Comparison of ENCODE assay signal across 8 mouse cellular contexts in the genomic region with DNA sequence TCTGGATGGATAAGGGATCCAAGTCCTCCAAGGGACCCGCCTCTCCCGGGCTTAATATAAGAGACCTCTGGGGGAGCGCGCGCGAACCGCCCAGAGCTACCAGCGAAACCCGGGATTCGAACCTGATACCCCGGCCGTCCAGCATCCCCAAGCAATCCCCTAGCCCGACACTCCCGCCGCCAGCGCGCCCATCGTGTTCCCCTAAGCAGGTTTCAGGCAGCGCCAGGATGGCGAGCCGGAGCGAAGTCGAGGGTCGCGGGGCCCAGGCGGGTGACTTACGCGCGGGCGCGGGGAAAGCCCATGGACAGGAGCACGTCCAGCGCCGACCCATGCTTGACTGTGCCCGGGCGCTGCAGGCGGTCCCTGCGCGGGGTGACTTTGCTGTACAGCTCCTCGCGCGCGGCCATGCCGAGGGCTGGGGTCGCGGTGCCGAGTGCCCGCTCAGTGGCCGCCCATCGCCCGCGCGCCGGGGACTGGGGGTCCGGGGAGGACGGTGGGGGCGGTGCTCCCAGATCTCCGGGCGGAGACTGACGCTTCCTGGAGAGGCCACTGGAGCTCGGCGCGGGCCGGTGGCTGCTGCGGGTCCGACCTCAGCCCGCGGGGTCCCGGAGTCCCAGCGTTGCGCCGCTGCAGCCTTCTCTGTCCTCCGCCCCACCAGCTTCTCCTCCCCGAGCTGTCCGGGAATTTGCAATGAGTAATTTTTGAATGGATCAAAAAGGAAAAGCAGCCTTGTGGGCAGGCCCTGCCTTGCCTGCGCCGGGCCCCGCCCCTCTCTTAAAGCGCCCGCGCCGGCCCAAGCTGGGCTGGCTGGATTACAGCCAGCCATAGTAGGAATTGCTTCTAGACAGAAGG. TPM values are rescaled to one million over a fixed set of nuclear protein-coding genes. Genes with fewer than 3 reads are reported as not detected.
DNase-seq lines count a peak whose midpoint lies in the region; ATAC-seq and TF ChIP-seq lines count a peak whose summit lies in the region.

No protein-coding gene starts in this region.

- ATAC-seq in embryonic facial prominence, embryonic 13.5 days (ENCODE audit: insufficient number of reproducible peaks, insufficient read depth, low FRiP score, low TSS enrichment, low read depth), result peak; percentile 76
- ATAC-seq in limb, embryonic 13.5 days (ENCODE audit: low FRiP score, low read depth), result peak; percentile 87
- peak; percentile 87 for ATAC-seq in midbrain, embryonic 14.5 days (ENCODE audit: low FRiP score, low TSS enrichment)

- peaks cover 31% of the 10 kb centered on the region for H3K4me1 ChIP-seq in embryonic facial prominence, embryonic 13.5 days
- peaks cover 6% of the 10 kb centered on the region for H3K4me1 ChIP-seq in heart, adult 2 months (ENCODE audit: control insufficient read depth, insufficient read depth, low read length)
- H3K4me1 ChIP-seq in kidney, adult 2 months (ENCODE audit: control insufficient read depth, insufficient read depth, low read length), result peaks cover 10% of the 10 kb centered on the region; the same call in 1 of the 2 replicates
- peaks cover 32% of the 10 kb centered on the region for H3K4me1 ChIP-seq in limb, embryonic 13.5 days
- peaks cover 16% of the 10 kb centered on the region; the same call in 1 of the 2 replicates for H3K4me1 ChIP-seq in midbrain, embryonic 14.5 days (ENCODE audit: control insufficient read depth, insufficient read depth, low read length)
- peaks cover 20% of the 10 kb centered on the region; the same call in 1 of the 2 replicates for H3K4me1 ChIP-seq in spleen, adult 2 months (ENCODE audit: control insufficient read depth, insufficient read depth, insufficient read length)

- H3K4me2 ChIP-seq in embryonic facial prominence, embryonic 13.5 days, result peak overlapping the region; percentile 93
- H3K4me2 ChIP-seq in limb, embryonic 13.5 days (replicated peaks), result peak overlapping the region; percentile 93
- peak overlapping the region; percentile 78 for H3K4me2 ChIP-seq in midbrain, embryonic 14.5 days (ENCODE audit: low read length)

- peak; percentile 61 for TF ChIP-seq POLR2A in heart, adult 2 months (IDR thresholded peaks at IDR 0.05; ENCODE audit: insufficient read depth, low read depth, low read length)
- no peak for TF ChIP-seq POLR2A in kidney, adult 2 months (IDR thresholded peaks at IDR 0.05; ENCODE audit: low read depth, low read length)
- TF ChIP-seq POLR2A in spleen, adult 2 months (IDR thresholded peaks at IDR 0.05; ENCODE audit: low read depth, low read length), result no peak

- peak; percentile 61 to 62 for DNase-seq in urinary bladder, adult 18-20 months (ENCODE audit: low spot score in 2 of 2)
- no peak for DNase-seq in urinary bladder, postnatal 10 days (ENCODE audit: low spot score)
- peak; percentile 85 to 87 for DNase-seq in heart, adult 2 months
- DNase-seq in kidney, adult 2 months, result peak; percentile 90
- peak; percentile 92 for DNase-seq in midbrain, embryonic 14.5 days
- peak in 1 of 2 experiments; percentile 46 for DNase-seq in spleen, adult 2 months (ENCODE audit: low read depth in 1 of 2, low spot score in 2 of 2)

- no peaks in the 10 kb centered on the region for H3K79me2 ChIP-seq in heart, adult 2 months (replicated peaks; ENCODE audit: control insufficient read depth, insufficient read depth, low read length)

- peak overlapping the region; percentile 82 for H3K4me3 ChIP-seq in embryonic facial prominence, embryonic 13.5 days
- H3K4me3 ChIP-seq in heart, adult 2 months, result peak overlapping the region; percentile 83
- H3K4me3 ChIP-seq in kidney, adult 2 months (ENCODE audit: insufficient read depth, low read depth, low read length), result peak overlapping the region; percentile 55
- peak overlapping the region; percentile 79 for H3K4me3 ChIP-seq in limb, embryonic 13.5 days
- H3K4me3 ChIP-seq in midbrain, embryonic 14.5 days (replicated peaks; ENCODE audit: low read depth, low read length), result peak overlapping the region; percentile 82
- peak overlapping the region; percentile 91 for H3K4me3 ChIP-seq in spleen, adult 2 months (ENCODE audit: extremely low read depth, insufficient read depth, insufficient read length)

- peak; percentile 32 for TF ChIP-seq CTCF in heart, adult 2 months (IDR thresholded peaks at IDR 0.05)
- TF ChIP-seq CTCF in kidney, adult 2 months (conservative IDR thresholded peaks at IDR 0.05; ENCODE audit: insufficient read depth, insufficient read length, low read depth, low read length), result no peak
- no peak for TF ChIP-seq CTCF in spleen, adult 2 months (IDR thresholded peaks at IDR 0.05; ENCODE audit: extremely low read depth, insufficient read depth, insufficient read length, insufficient replicate concordance)

- H3K27ac ChIP-seq in embryonic facial prominence, embryonic 13.5 days, result peak overlapping the region; percentile 75
- H3K27ac ChIP-seq in heart, adult 2 months, result peak overlapping the region; percentile 82
- peak overlapping the region; percentile 52; the same call in 1 of the 2 replicates for H3K27ac ChIP-seq in kidney, adult 2 months (ENCODE audit: insufficient read depth, low read depth, low read length)
- peak overlapping the region; percentile 64; the same call in 1 of the 2 replicates for H3K27ac ChIP-seq in limb, embryonic 13.5 days
- peak overlapping the region; percentile 87 for H3K27ac ChIP-seq in midbrain, embryonic 14.5 days (replicated peaks; ENCODE audit: low read depth, low read length)
- peak overlapping the region; percentile 54 for H3K27ac ChIP-seq in spleen, adult 2 months (ENCODE audit: insufficient read depth, low read length)

- intact Hi-C loops in heart, adult 2 months (cut with DNase I), result loop anchor here (5.0 kb wide), 1 partner anchor 55 kb away; no protein-coding TSS in a partner anchor

- no peaks in the 10 kb centered on the region for H3K36me3 ChIP-seq in embryonic facial prominence, embryonic 13.5 days
- H3K36me3 ChIP-seq in heart, adult 2 months (ENCODE audit: control insufficient read depth, insufficient read depth, low read length), result no peaks in the 10 kb centered on the region
- no peaks in the 10 kb centered on the region for H3K36me3 ChIP-seq in kidney, adult 2 months (ENCODE audit: control insufficient read depth, insufficient read depth, low read length)
- H3K36me3 ChIP-seq in limb, embryonic 13.5 days, result no peaks in the 10 kb centered on the region
- no peaks in the 10 kb centered on the region for H3K36me3 ChIP-seq in midbrain, embryonic 14.5 days (ENCODE audit: control insufficient read depth, insufficient read depth, low read length)
- H3K36me3 ChIP-seq in spleen, adult 2 months (ENCODE audit: control insufficient read depth, insufficient read depth, low read length), result no peaks in the 10 kb centered on the region

- H3K27me3 ChIP-seq in embryonic facial prominence, embryonic 13.5 days, result peaks cover 22% of the 10 kb centered on the region
- no peaks in the 10 kb centered on the region for H3K27me3 ChIP-seq in heart, adult 2 months (ENCODE audit: control insufficient read depth, insufficient read depth, low read length)
- H3K27me3 ChIP-seq in kidney, adult 2 months (replicated peaks; ENCODE audit: control insufficient read depth, insufficient read depth, low read length), result no peaks in the 10 kb centered on the region
- H3K27me3 ChIP-seq in limb, embryonic 13.5 days, result peaks cover 33% of the 10 kb centered on the region
- peaks cover 13% of the 10 kb centered on the region; the same call in 1 of the 2 replicates for H3K27me3 ChIP-seq in midbrain, embryonic 14.5 days (ENCODE audit: control insufficient read depth, insufficient read depth, low read length)
- H3K27me3 ChIP-seq in spleen, adult 2 months (ENCODE audit: control insufficient read depth, insufficient read depth, low read length), result peaks cover 2% of the 10 kb centered on the region; the same call in 1 of the 2 replicates

- TF ChIP-seq EP300 in heart, adult 2 months (IDR thresholded peaks at IDR 0.05; ENCODE audit: insufficient read depth, low read depth, low read length), result 0 out of 2 replicates have a peak, but pooled peaks have one; percentile 8

- H3K9me3 ChIP-seq in embryonic facial prominence, embryonic 13.5 days, result no peaks in the 10 kb centered on the region
- H3K9me3 ChIP-seq in limb, embryonic 13.5 days, result no peaks in the 10 kb centered on the region
- no peaks in the 10 kb centered on the region for H3K9me3 ChIP-seq in midbrain, embryonic 14.5 days (ENCODE audit: control insufficient read depth, low read length)

- H3K9ac ChIP-seq in embryonic facial prominence, embryonic 13.5 days, result peak overlapping the region; percentile 82
- peak overlapping the region; percentile 87 for H3K9ac ChIP-seq in heart, adult 2 months (ENCODE audit: low read depth, low read length)
- peak overlapping the region; percentile 78 for H3K9ac ChIP-seq in limb, embryonic 13.5 days
- H3K9ac ChIP-seq in midbrain, embryonic 14.5 days (replicated peaks; ENCODE audit: low read length), result peak overlapping the region; percentile 86

- WGBS in embryonic facial prominence, embryonic 13.5 days, result under 1% methylated on average over 81 of the region's 82 CpGs
- WGBS in heart, adult 2 months, result under 1% methylated on average over 82 of the region's 82 CpGs
- under 1% methylated on average over 80 of the region's 82 CpGs for whole genome bisulfite sequencing in kidney, adult 2 months
- WGBS in limb, embryonic 13.5 days, result under 1% methylated on average over 82 of the region's 82 CpGs
- WGBS in midbrain, embryonic 14.5 days, result under 1% methylated on average over 82 of the region's 82 CpGs
- WGBS in spleen, adult 2 months, result 1% methylated on average over 78 of the region's 82 CpGs

RNA-seq across cellular contexts. Expression of a gene that starts 4.3 kb away (rescaled TPM):
- 6.6 and 7.8 TPM in 2 replicates for polyA plus RNA-seq in embryonic facial prominence, embryonic 13.5 days (2015; fragmentation: Nextera tagmentation; extraction: Ambion mirVana)
- 1 to 10 TPM; 1.5 TPM for total RNA-seq in heart, adult 2 months (2021)
- polyA plus RNA-seq in heart, adult 2 months (2012; rRNA removed), result 1.9 and 2.0 TPM in 2 replicates
- polyA plus RNA-seq in kidney, adult 2 months (2012; rRNA removed), result 2.3 and 2.9 TPM in 2 replicates
- 6.2 and 7.3 TPM in 2 replicates for polyA plus RNA-seq in limb, embryonic 13.5 days (2015; fragmentation: Nextera tagmentation; extraction: Ambion mirVana)
- 18.9 and 21.3 TPM in 2 replicates for polyA plus RNA-seq in midbrain, embryonic 14.5 days (2014; fragmentation: Nextera tagmentation; extraction: Ambion mirVana)
- polyA plus RNA-seq in spleen, adult 2 months (2012; rRNA removed), result 10.2 and 11.9 TPM in 2 replicates
